Mouse (Mus musculus): ENCODE data around the gene Rsph6a.
A peak's percentile ranks its signal among the peaks of the same experiment; 100 is the strongest.

The Rsph6a gene

GRCm38 (mm10) chr7:19098811-19099210 lies 44.3 kb downstream of the Rsph6a start:
- no peak for DNase-seq (ENCODE audit: low spot score)

DNA sequence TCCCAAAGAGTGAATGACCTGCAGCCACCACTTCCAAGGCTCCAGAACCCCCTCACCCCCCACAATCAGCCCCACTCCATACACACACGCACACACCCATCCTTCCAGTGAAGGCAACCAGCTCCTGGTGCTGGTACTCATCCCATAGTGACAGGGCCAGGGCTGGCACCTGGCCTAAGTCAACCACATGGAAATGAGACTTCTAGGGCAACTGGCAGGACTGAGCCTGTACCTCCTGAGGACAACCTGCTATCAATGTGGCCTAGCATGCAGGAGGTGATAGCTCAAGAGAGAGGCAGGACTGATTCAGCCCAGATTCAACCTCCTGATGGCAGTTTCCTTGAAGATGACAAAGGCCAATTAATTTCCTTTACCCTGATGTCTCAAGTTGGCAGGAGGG lies 45.8 kb downstream of the Rsph6a start:
- DNase-seq (ENCODE audit: low spot score): no peak

- no peak for DNase-seq (ENCODE audit: low spot score)
These were observed 49.3 kb downstream of the Rsph6a start for GRCm38 (mm10) chr7:19103741-19104140.

- DNase-seq (ENCODE audit: low spot score): no peak
These were observed 50.0 kb downstream of the Rsph6a start for GRCm38 (mm10) chr7:19104486-19104885.

DNA sequence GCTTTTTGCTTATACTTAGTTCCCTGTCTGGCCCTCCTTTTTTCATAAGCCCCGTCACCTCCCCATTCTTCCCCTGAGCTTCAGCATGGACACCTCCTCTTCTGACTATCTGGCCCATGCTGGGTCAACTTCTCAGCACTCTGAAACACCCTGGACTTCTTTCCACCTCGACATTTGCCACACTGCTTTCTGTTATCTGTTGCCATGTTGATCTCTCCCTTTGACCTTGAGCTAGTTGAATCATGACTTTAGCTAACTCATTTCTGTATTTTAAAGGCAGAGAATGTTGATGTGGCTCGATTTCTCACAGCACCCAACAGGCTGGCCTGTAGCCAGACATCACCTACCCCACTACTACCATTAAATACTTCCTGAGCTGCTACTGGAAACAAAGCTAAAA lies 52.9 kb downstream of the Rsph6a start:
- DNase-seq (ENCODE audit: low spot score): no peak

DNA sequence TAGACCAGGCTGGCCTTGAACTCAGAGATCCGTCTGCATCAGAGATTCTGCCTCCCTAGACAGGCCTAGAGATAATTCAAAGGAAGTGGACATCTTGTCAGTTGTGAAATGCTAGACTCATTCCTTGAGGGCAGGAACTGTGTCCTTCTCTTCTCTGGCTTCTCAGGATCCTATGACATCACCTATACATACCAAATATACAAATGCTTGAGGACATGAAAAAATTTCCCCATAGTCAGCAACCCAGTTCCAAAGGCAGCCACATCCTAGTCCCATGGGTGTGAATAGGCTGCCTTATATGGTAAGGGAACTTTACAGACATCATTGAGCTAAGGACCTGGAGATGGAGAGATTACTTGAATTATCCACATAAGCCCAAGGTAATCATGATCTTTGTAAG lies 55.1 kb downstream of the Rsph6a start:
- no peak for DNase-seq (ENCODE audit: low spot score)

DNA sequence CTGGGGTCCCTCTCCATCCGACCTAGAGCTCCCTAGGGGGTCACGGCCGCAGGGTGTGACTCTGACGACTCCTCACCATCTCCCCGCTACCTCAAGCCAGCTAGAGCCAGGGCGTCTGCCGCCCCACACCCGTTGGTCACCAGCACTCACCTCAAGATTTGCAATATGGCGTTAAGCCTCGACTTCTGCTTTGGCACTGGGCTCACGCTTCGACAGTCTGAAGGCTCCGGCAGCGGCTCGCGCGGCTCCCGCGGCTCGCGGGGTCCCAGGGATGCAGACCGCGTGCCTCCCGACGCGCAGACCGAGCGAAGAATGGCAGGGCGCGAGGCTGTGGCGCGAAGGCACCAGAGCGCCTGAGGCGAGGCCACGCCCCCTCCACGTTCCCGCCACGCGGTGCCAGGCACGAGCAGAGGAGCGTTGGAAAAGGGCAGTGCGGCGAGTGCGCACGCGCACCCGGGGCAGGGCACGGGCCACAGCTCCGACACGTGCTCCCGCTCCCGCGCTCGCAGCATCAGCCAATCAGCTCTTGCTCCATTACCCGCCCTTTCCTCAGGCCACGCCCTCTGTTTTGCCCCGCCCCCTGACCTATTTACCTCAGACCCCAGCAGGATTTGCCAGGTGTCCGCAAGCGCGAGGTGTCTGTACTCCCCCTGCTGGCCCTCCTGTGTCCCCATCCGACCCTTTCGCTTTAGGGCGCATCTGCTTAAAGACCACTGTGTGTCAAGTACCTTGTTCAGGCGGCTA lies 63.7 kb downstream of the Rsph6a start, which contains the start of gene Gm4969:
Gm4969 (minus strand) TSS at position 341 of the 744 bp plus-strand sequence.
- DNase-seq (ENCODE audit: low spot score): no peak

DNA sequence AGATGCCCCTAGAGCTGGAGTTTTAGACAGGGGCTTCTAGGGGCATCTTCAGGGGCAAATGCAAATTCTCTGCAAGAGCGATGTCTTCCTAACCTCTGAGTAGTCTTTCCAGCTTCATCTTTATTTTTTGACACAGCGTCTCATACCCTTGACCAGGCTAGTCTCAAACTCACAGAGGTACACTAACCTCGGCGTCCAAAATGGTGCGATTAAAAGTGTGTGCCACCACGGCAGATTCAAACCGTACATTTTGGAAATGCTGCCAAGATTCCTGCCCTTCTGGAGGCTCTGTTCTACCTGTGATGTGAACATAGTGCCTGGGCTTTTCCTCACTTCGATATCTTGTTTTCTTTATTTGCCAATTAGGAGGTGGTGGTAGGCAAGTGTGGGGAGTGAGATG lies 64.6 kb downstream of the Rsph6a start:
- DNase-seq (ENCODE audit: low spot score): no peak

DNA sequence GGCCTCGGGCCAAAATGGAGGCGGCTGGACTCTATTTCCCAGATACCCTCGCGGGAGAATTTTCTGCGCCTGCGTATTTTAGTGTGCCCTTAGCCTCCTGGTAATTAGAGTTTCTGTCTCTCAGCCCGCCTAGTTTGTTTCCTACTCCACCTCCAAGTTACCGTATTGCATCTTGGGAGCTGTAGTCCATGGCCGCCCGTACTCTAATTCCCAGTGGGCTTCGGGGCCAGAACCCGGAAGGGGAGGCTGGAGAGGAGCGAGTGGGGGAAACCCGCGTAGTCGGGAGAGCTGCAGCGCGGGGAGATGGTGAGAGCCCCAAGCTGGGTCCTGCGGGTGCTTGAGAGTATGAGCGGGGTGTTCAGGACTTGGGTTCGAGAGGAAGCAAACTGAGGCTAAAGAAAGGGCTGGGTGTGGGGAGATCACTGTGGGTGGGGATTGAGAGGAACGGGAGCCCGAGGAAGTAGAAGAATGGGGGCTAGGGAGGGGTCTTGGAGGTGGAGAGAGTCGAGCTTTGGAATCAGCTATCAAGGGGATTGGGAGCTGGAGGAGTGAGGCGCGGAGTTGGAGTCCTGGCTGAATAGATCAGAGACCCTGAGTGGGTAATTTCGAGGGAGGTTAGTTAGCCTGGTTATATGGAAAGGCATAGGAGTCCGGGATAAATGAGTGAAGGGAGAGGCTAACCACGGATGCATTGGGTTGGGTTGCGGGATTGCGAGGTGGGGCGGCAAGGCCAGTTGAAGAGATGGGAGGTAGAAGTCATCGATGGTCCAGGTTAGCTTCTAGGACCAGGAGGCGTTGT lies 65.3 kb downstream of the Rsph6a start, which contains the start of gene Fbxo46:
Fbxo46 (plus strand) TSS at position 229 of the 799 bp plus-strand sequence.
- DNase-seq (ENCODE audit: low spot score): peak; percentile 71

GRCm38 (mm10) chr7:19121686-19122085 lies 67.2 kb downstream of the Rsph6a start:
- no peak for DNase-seq (ENCODE audit: low spot score)
